Mouse (Mus musculus) embryonic facial prominence, embryonic 14.5 days (tissue): ENCODE measurements around the gene Apol7a. TPM values are rescaled to one million over a fixed set of nuclear protein-coding genes. Genes with fewer than 3 reads are reported as not detected.
"Not testable (repeated sequence)": the region's sequence is repeated elsewhere in the genome, so short reads cannot be mapped to it uniquely, and the experiment has no call there.

Experiments used
- ATAC-seq: fragments of 200-750 bp; cut with Nextera tagmentation; 2 replicates; pipeline ENCODE4 v1.8.0; 2017; ENCODE audit warnings: low read depth, moderate number of reproducible peaks, moderate TSS enrichment
- DNase-seq: peaks from one replicate; pipeline ENCODE4 v3.0.0-alpha.2; 2015; ENCODE audit warnings: low spot score
- H3K27ac ChIP-seq: fragments of 300-500 bp; sonication (generic); replicated peaks from 2 replicates; pipeline ENCODE4 v1.5.1; 2014; ENCODE audit warnings: low read depth, mild to moderate bottlenecking, low read length, moderate library complexity
- H3K27me3 ChIP-seq: fragments of 300-500 bp; sonication (generic); replicated peaks from 2 replicates; pipeline ENCODE4 v1.6.1; 2014; ENCODE audit warnings: low read length; ENCODE audit not compliant: control insufficient read depth, insufficient read depth
- H3K36me3 ChIP-seq: fragments of 300-500 bp; sonication (generic); 2 replicates; pipeline ENCODE4 v1.6.1; 2014; ENCODE audit warnings: low read length, mixed read lengths; ENCODE audit not compliant: control insufficient read depth, insufficient read depth
- H3K4me1 ChIP-seq: fragments of 300-500 bp; sonication (generic); 2 replicates; pipeline ENCODE4 v1.6.1; 2014; ENCODE audit warnings: antibody characterized with exemption, low read length; ENCODE audit not compliant: control insufficient read depth, insufficient read depth
- H3K4me2 ChIP-seq: fragments of 300-500 bp; sonication (generic); 2 replicates; pipeline ENCODE4 v1.6.1; 2014; ENCODE audit warnings: low read depth, mild to moderate bottlenecking, low read length, moderate library complexity, mixed read lengths
- H3K4me3 ChIP-seq: fragments of 300-500 bp; sonication (generic); 2 replicates; pipeline ENCODE4 v1.5.1; 2014; ENCODE audit warnings: low read depth, mild to moderate bottlenecking, low read length
- H3K9ac ChIP-seq: fragments of 300-500 bp; sonication (generic); 2 replicates; pipeline ENCODE4 v1.6.1; 2014; ENCODE audit warnings: low read depth, mild to moderate bottlenecking, low read length, moderate library complexity, mixed read lengths
- H3K9me3 ChIP-seq: fragments of 300-500 bp; sonication (generic); 2 replicates; pipeline ENCODE4 v1.6.1; 2016; ENCODE audit warnings: low read length; ENCODE audit not compliant: control insufficient read depth
- WGBS: fragments of 180-500 bp; shearing (Covaris S2); extraction: QIAGEN DNeasy Blood & Tissue Kit; methylation state at CpG from one replicate; pipeline ENCODE4 v1.1.7; 2014; 5-methylcytosine and 5-hydroxymethylcytosine counted together
- polyA plus RNA-seq: library from polyadenylated mRNA; unstranded; fragments of >200 nt; fragmentation: Nextera tagmentation; extraction: Ambion mirVana; gene quantifications from 2 replicates; pipeline ENCODE4 v1.2.1, GENCODE M21; 2014

Apol7a gene
- polyA plus RNA-seq, result 0.43 TPM in 1 of 2 replicates, not detected in the other

DNA sequence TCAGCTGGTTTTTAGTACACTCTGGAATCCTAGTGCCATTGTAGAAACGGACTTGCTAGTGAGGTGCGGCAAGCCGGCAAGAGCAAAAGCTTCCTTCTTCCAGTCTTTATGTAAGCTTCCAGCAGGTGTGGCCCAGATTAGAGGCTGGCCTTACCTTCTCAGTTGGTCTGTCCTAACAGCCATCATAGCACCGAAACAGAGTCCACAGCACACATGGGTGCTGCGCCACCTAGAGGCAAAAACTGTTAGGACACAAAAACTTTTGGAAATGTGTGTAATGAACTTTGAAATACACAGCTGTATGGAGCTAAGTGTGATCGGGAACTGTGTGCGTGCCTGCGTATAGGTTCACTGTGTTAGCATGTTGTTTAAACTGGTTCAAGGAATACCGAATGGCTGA is at the start of gene Apol7a:
Gene Apol7a (minus strand): TSS at position 84 of the 400 bp plus-strand sequence.
- DNase-seq, H3K9me3 ChIP-seq, H3K4me3 ChIP-seq, H3K9ac ChIP-seq, ATAC-seq, H3K36me3 ChIP-seq, H3K4me2 ChIP-seq, H3K27ac ChIP-seq, H3K4me1 ChIP-seq, H3K27me3 ChIP-seq: not testable (repeated sequence)
- WGBS, result 56% methylated on average over 9 of the region's 9 CpGs

DNA sequence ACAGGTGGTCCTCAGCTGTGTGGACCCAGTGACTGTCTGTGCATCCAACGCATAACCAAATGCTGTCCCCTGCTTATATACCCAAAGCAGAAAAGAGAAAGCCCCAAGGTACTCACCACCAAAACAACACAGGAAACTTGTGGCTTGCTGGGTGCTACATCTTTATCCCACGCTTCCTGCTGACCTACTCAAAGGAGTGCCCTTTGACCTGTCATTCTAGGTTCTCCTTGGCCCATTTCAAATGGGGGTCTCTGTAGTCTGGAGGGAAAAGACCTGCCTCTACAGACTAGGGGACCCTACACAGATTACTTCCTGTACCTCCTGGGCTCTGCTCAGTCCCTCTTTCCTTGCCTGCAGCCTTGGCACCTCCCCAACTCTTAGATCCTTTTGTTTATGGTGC is 48.5 kb upstream of the Apol7a start, which contains the start of gene Apol7b:
Gene Apol7b (minus strand): TSS at position 101 of the 400 bp plus-strand sequence.
- not testable (repeated sequence) for H3K9me3 ChIP-seq, DNase-seq, H3K9ac ChIP-seq, H3K4me3 ChIP-seq, H3K4me1 ChIP-seq, H3K36me3 ChIP-seq, ATAC-seq, H3K4me2 ChIP-seq, H3K27me3 ChIP-seq, H3K27ac ChIP-seq
- 78% methylated on average over 2 of the region's 2 CpGs for WGBS

GRCm38 (mm10) chr15:77445668-77446067 is 46.8 kb upstream of the Apol7a start:
- not testable (repeated sequence) for H3K36me3 ChIP-seq, H3K4me1 ChIP-seq, H3K27ac ChIP-seq, DNase-seq, H3K9me3 ChIP-seq, H3K4me2 ChIP-seq, H3K9ac ChIP-seq, H3K4me3 ChIP-seq, ATAC-seq, H3K27me3 ChIP-seq
- WGBS, result 43% methylated on average over 1 of the region's 1 CpGs

GRCm38 (mm10) chr15:77444746-77445145 is 45.8 kb upstream of the Apol7a start:
- WGBS, result 80% methylated on average over 8 of the region's 8 CpGs
- H3K4me2 ChIP-seq, result not testable (repeated sequence)

DNA sequence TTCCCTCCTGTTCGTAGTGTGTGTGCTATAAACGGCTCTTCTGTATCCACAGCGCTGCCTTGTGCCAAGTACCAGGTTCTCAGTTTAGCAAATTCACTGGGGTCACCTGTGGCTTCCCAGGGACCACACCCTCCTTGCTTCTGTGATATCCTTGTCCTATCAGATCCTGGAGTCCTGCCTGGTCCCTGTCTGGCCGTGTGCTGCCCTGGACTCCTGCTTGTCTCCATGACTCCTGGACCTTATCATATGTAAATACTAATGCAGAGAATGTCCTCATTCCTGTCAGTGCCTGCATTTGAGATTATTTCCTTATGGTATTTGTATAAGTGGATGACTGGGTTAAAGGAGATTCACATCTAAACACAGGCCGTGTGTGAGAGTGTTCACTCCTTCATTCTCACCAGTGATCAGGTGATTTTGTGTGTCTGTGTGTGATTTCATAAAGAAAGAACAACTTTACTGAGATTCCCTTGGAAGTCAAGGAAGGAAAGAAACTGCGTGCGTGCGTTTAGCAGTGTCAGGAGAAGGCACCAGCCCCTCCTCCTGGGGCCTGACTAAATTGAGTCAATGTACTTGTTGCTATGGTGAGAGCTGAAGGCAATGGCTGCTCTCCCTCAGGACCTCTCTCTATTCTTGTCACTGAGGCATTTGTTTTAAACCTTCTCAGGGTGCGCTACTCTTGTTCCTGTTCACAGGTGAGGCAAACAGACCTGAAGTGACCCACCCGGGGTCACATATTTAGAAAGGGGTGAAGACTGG is 30.0 kb upstream of the Apol7a start:
- H3K4me3 ChIP-seq, H3K36me3 ChIP-seq, H3K27ac ChIP-seq, H3K27me3 ChIP-seq, H3K4me1 ChIP-seq, H3K4me2 ChIP-seq, H3K9me3 ChIP-seq, DNase-seq, H3K9ac ChIP-seq, ATAC-seq: not testable (repeated sequence)
- WGBS, result 76% methylated on average over 8 of the region's 10 CpGs

More at GRCm38 (mm10) chr15:77444746-77445145, 45.8 kb upstream of the Apol7a start:
- H3K4me3 ChIP-seq, ATAC-seq, H3K9me3 ChIP-seq, H3K27me3 ChIP-seq, H3K36me3 ChIP-seq, H3K9ac ChIP-seq, H3K4me1 ChIP-seq, H3K27ac ChIP-seq: not testable (repeated sequence)
- DNase-seq, result peak; percentile 0

DNA sequence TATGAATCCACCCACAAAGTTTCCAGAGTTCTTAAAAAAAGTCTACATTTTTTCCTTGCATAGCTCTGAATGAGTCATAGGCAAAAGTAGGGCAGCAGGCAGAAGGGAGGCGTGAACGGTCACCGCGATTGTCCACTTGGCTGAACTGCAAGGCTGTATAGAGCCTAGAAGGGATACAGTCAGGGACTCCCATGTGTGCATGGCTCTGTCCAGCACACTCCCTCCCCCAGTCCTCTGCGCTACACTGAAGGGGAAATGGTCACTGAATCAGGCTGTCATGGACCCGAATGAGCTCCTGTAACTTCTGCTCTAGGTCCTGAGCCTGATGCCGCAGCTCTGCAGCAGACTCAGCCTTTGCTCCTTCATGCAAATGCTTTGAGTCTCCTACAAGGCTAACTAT is 24.0 kb upstream of the Apol7a start:
- ATAC-seq, DNase-seq, H3K4me1 ChIP-seq, H3K4me3 ChIP-seq, H3K36me3 ChIP-seq, H3K4me2 ChIP-seq, H3K9ac ChIP-seq, H3K27ac ChIP-seq, H3K9me3 ChIP-seq, H3K27me3 ChIP-seq: not testable (repeated sequence)
- 65% methylated on average over 3 of the region's 7 CpGs for WGBS

- ATAC-seq, result not testable (repeated sequence)
- WGBS, result no CpG with 5 or more reads among the region's 3 CpGs
Measured at GRCm38 (mm10) chr15:77419657-77420056, 20.7 kb upstream of the Apol7a start.

DNA sequence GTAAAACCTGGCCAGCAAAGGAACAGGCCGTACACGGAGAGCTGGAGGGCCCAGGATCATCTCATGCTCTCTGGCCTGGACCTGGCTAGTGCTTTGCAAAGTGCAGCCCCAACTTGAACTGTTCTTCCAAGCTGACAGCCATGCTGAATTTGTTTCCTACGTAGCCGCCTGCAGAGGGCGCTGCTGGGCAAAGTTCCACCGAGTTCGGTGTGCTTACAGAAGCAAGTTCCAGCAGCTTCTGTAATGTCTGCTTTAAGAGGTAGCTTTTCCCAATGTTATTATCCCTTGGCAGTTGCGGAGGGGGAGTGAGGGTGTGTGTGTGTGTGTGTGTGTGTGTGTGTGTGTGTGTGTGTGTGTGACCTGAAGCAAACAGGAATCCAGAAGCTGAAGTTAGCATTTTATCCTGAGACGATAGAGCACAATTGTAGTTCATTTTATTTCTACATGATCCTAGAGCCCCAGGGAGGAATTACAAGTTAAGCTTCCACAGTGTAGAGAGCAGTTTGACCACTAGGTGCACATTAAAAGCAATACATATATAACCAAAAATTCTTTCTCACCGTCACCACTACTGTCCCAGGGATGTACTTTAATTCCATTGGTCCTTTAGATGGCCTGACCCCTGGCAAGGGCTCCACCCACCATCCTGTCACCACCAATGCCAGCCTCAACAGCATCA is 17.9 kb upstream of the Apol7a start:
- H3K36me3 ChIP-seq, H3K4me1 ChIP-seq, DNase-seq, ATAC-seq, H3K27me3 ChIP-seq, H3K9me3 ChIP-seq, H3K4me2 ChIP-seq, H3K27ac ChIP-seq, H3K9ac ChIP-seq, H3K4me3 ChIP-seq: not testable (repeated sequence)
- 17% methylated on average over 2 of the region's 10 CpGs for WGBS

More at GRCm38 (mm10) chr15:77419657-77420056, 20.7 kb upstream of the Apol7a start:
- not testable (repeated sequence) for H3K27me3 ChIP-seq, H3K36me3 ChIP-seq, H3K27ac ChIP-seq, DNase-seq, H3K4me2 ChIP-seq, H3K9ac ChIP-seq, H3K4me3 ChIP-seq, H3K9me3 ChIP-seq, H3K4me1 ChIP-seq
